8 mouse cellular contexts compared by ENCODE assay signal in the genomic region with DNA sequence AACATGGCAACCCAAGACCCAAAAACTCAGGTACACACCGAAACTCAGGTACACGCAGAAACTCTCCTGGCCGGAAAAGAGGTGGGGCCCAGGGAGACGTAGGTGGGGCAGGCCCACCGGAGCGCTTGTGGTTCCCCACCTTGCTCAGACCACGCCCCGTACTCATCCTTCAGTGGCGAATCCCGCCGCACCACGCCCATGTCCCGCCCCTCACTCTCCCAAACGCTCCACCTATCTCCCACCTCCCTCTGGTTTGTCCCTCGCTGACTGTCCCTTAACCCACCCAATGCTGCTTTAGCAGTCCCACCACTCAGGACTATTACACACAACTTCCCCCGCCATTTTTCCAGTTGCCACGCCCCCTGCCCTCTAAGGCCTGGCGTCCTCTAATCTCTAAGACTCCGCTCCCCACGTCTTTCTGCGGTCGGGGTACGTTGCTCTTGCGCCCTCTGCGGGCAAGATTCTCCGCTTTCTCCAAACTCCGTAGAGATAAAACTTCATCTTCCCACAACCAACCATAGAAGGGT. TPM values are rescaled to one million over a fixed set of nuclear protein-coding genes. Genes with fewer than 3 reads are reported as not detected.
DNase-seq lines count a peak whose midpoint lies in the region; ATAC-seq and TF ChIP-seq lines count a peak whose summit lies in the region.

No protein-coding gene starts in this region.

- H3K4me3 ChIP-seq in G1E (ENCODE audit: low read depth, low read length) = peak overlapping the region; percentile 42; the same call in 1 of the 2 replicates
- peak overlapping the region; percentile 50 for H3K4me3 ChIP-seq in hindbrain, embryonic 13.5 days

- H3K27ac ChIP-seq in hindbrain, embryonic 13.5 days = peak overlapping the region; percentile 81

- H3K9me3 ChIP-seq in G1E (replicated peaks) = peaks cover 29% of the 10 kb centered on the region
- no peaks in the 10 kb centered on the region for H3K9me3 ChIP-seq in hindbrain, embryonic 13.5 days

- peaks cover 7% of the 10 kb centered on the region for H3K4me1 ChIP-seq in G1E (ENCODE audit: insufficient read depth, low read depth, low read length)
- H3K4me1 ChIP-seq in hindbrain, embryonic 13.5 days (replicated peaks) = peaks cover 55% of the 10 kb centered on the region

- no peak for TF ChIP-seq CTCF in G1E (IDR thresholded peaks at IDR 0.05; ENCODE audit: low read depth, low read length)

- H3K36me3 ChIP-seq in G1E (replicated peaks) = no peaks in the 10 kb centered on the region
- no peaks in the 10 kb centered on the region for H3K36me3 ChIP-seq in hindbrain, embryonic 13.5 days

- no peak for ATAC-seq in G1E (ENCODE audit: extremely low read depth, insufficient number of reproducible peaks, low FRiP score, poor library complexity, severe bottlenecking)
- peak; percentile 77 for ATAC-seq in hindbrain, embryonic 13.5 days (ENCODE audit: low FRiP score)
- ATAC-seq in megakaryocyte, adult 5-6 weeks (ENCODE audit: poor library complexity, severe bottlenecking) = peak; percentile 84

- H3K4me2 ChIP-seq in hindbrain, embryonic 13.5 days = peak overlapping the region; percentile 80

- peaks cover 29% of the 10 kb centered on the region for H3K27me3 ChIP-seq in G1E (ENCODE audit: insufficient read depth, low read length)
- peaks cover 69% of the 10 kb centered on the region for H3K27me3 ChIP-seq in hindbrain, embryonic 13.5 days

- under 1% methylated on average over 27 of the region's 27 CpGs for WGBS in hindbrain, embryonic 13.5 days

- DNase-seq in G1E (ENCODE audit: low spot score) = no peak
- DNase-seq in cerebellum, adult 9-10 months = peak; percentile 34
- DNase-seq in frontal cortex, postnatal 25 days (ENCODE audit: low spot score in 2 of 2) = peak; percentile 65 to 69
- DNase-seq in layer of hippocampus, postnatal 36 days = peak; percentile 65 to 67
- DNase-seq in right cerebral cortex, adult 18-20 months = peak; percentile 72
- peak; percentile 77 for DNase-seq in urinary bladder, postnatal 10 days (ENCODE audit: low spot score)

- H3K9ac ChIP-seq in hindbrain, embryonic 13.5 days = peak overlapping the region; percentile 76; the same call in 1 of the 2 replicates

RNA-seq across cellular contexts. Expression of a gene that starts 0.6 kb away (rescaled TPM):
- total RNA-seq in G1E (2014; fragmentation: Nextera tagmentation) (not detected in 2 replicates), G1E (2017) (under 0.01 and 0.05 TPM in 2 replicates)
- 0.02 TPM in 1 of 2 replicates, not detected in the other for polyA plus RNA-seq in G1E (2012)
- 7.2 and 7.7 TPM in 2 replicates for polyA plus RNA-seq in hindbrain, embryonic 13.5 days (2015; fragmentation: Nextera tagmentation; extraction: Ambion mirVana)
- total RNA-seq in layer of hippocampus, postnatal 36 days (2021) = 100 to 1,000 TPM; 152 to 158 TPM
- 0.09 and 0.21 TPM in 2 replicates for total RNA-seq in megakaryocyte, adult 5-6 weeks (2015)
- total RNA-seq in megakaryocyte, adult 5-6 weeks (2017) = 0.12 TPM in 1 of 2 replicates, not detected in the other

RNA-seq across cellular contexts. Expression of a gene that starts 41.9 kb away (rescaled TPM):
- not detected in 2 replicates for total RNA-seq in G1E (2014; fragmentation: Nextera tagmentation)
- total RNA-seq in G1E (2017) = 0.27 TPM in 1 of 2 replicates, not detected in the other
- 0.02 TPM in 1 of 2 replicates, not detected in the other for polyA plus RNA-seq in G1E (2012)
- 2.7 and 3.5 TPM in 2 replicates for polyA plus RNA-seq in hindbrain, embryonic 13.5 days (2015; fragmentation: Nextera tagmentation; extraction: Ambion mirVana)
- 1 to 10 TPM; 3.2 to 3.5 TPM for total RNA-seq in layer of hippocampus, postnatal 36 days (2021)
- 32.8 and 34.2 TPM in 2 replicates for total RNA-seq in megakaryocyte, adult 5-6 weeks (2015)
- total RNA-seq in megakaryocyte, adult 5-6 weeks (2017) = 12.0 and 12.9 TPM in 2 replicates

Comparison
In these comparisons a context has a peak if more than half of its experiments do, and no peak if none do; other contexts are left out.
1. RNA of a gene that starts 0.6 kb away (total RNA-seq): 152 to 158 TPM in layer of hippocampus, postnatal 36 days; 0.09 to 0.21 TPM in megakaryocyte, adult 5-6 weeks and under 0.01 to 0.05 TPM in G1E; every median in the first group is over 100 times any median in the second.